Mouse (Mus musculus): ENCODE data around the gene Nckap1l.

Nckap1l gene

DNA sequence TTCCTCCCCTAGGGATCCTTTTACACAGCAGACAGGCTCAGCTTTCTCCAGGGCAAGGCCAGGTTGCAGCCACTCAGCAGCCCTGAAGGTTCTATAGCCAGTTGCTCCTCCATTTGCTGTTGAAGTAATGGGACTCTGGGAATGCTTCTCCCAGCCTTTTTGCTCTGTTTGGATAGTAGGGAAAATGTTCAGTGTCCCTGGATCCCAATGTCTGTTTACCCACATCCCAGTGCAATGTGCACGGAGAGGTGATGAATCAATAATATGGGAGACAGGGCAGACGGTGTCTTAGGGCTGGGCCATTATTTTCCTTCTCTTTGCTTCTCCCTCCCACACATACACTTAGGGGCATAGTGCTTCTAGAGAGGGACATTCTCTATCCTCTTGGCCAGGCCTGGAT, 85.7 kb downstream of the Nckap1l start:
- no peak for DNase-seq (ENCODE audit: low spot score)

DNA sequence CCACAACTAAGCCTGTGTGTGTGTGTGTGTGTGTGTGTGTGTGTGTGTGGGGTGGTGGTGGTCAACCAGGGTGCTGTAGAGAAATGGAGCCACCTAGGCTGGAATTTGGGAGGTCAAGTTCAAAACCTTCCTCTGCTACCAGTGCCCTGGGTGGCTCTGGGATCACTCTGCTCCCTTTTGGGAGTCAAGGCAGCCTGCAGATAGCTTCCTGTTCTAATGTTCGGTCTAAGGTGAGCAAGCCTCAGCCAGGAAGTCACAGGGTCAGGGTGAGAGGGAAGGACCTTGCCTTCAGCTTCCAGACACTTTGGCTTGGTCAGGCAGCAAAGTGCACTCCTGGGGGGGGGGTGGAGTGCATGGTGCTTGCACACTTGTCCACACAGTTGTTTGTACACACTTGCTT, 87.1 kb downstream of the Nckap1l start:
- DNase-seq (ENCODE audit: low spot score) = no peak

DNA sequence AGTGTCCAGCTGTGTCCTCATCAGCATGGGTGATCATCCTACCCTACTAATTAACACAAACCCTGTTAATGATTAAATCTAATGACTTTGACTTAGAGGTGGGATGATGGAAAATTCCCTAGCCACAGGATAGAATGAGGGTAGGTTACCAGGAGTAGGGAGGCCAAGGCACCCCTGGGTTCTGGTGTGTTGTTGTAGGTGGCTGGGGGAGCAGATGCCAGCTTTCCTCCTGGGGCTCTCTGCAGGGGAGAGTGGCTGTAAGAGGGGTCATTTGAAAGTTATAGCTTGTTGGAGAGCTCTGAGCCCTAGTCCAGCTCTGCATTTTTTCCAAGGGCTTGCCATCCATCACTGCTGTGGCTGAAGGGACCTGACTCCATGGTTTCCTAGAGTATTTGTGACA, 88.9 kb downstream of the Nckap1l start:
- DNase-seq (ENCODE audit: low spot score) = no peak

DNA sequence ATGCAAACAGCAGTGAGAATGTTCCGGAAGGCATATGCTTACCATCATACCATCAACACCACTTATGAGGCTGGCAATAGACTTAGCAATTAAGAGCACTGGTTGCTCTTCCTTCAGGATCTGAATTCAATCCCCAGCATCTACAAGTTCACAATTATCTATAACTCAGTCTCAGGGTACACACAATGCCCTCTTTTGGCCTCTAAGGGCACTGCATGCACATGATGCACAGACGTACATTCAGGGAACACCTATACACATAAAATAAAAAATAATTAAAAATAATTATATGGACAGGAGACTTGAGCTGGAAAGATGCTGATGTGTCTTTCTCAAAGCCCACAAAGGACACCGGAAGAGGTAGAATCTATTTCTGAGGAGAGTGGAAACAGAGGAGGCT, 94.4 kb downstream of the Nckap1l start:
- DNase-seq (ENCODE audit: low spot score) = no peak
